Mouse (Mus musculus): ENCODE data around the gene Pax8. TPM values are rescaled to one million over a fixed set of nuclear protein-coding genes. Genes with fewer than 3 reads are reported as not detected.
A peak's percentile ranks its signal among the peaks of the same experiment; 100 is the strongest.

The Pax8 gene
- polyA plus RNA-seq (2014; fragmentation: Nextera tagmentation; extraction: Ambion mirVana), result 0.44 and 0.62 TPM in 2 replicates

- Histone ChIP-seq H3K9ac (ENCODE audit: low read depth, low read length) (no peak within 1 kb of the TSS), H3K27ac (ENCODE audit: low read depth, low read length) (no peak within 1 kb of the TSS), H3K4me1 (replicated peaks; ENCODE audit: control insufficient read depth, insufficient read depth, low read length) (no peaks in the 10 kb centered on the region), H3K4me3 (ENCODE audit: low read depth, low read length) (no peak within 1 kb of the TSS), H3K4me2 (no peak within 1 kb of the TSS; the same call in 1 of the 2 replicates), H3K27me3 (replicated peaks; ENCODE audit: control insufficient read depth, insufficient read depth, low read length) (peaks cover 61% of the 10 kb centered on the region), H3K9me3 (ENCODE audit: control insufficient read depth, low read length) (no peaks in the 10 kb centered on the region), H3K36me3 (ENCODE audit: control insufficient read depth, insufficient read depth, low read length) (no peaks in the 10 kb centered on the region)
- ATAC-seq (replicated peaks; ENCODE audit: low FRiP score) (no peak), DNase-seq (ENCODE audit: low spot score) (no peak)
- 17% methylated on average over 9 of the region's 9 CpGs for WGBS
Measured at GRCm38 (mm10) chr2:24475420-24475819, at the start of gene Pax8. TSS of gene Pax8 (minus strand) at chr2:24475599.

GRCm38 (mm10) chr2:24521430-24522226, 46.2 kb upstream of the Pax8 start:
- DNase-seq (ENCODE audit: low spot score) (peak; percentile 56), ATAC-seq (replicated peaks; ENCODE audit: low FRiP score) (peak; percentile 65)
- Histone ChIP-seq H3K9me3 (ENCODE audit: control insufficient read depth, low read length) (no peaks in the 10 kb centered on the region), H3K27ac (ENCODE audit: low read depth, low read length) (peak overlapping the region; percentile 62; the same call in 1 of the 2 replicates), H3K4me1 (replicated peaks; ENCODE audit: control insufficient read depth, insufficient read depth, low read length) (peaks cover 3% of the 10 kb centered on the region), H3K36me3 (ENCODE audit: control insufficient read depth, insufficient read depth, low read length) (no peaks in the 10 kb centered on the region), H3K4me2 (peak overlapping the region; percentile 60), H3K27me3 (replicated peaks; ENCODE audit: control insufficient read depth, insufficient read depth, low read length) (peaks cover 12% of the 10 kb centered on the region; the same call in 1 of the 2 replicates), H3K9ac (ENCODE audit: low read depth, low read length) (no peak overlapping the region), H3K4me3 (ENCODE audit: low read depth, low read length) (peak overlapping the region; percentile 37)
- WGBS, result 1% methylated on average over 33 of the region's 33 CpGs

- no peaks in the 10 kb centered on the region for H3K9me3 ChIP-seq (ENCODE audit: control insufficient read depth, low read length)
- DNase-seq (ENCODE audit: low spot score) (no peak), ATAC-seq (replicated peaks; ENCODE audit: low FRiP score) (no peak)
- peak overlapping the region; percentile 12; the same call in 1 of the 2 replicates for H3K4me2 ChIP-seq
- no peak overlapping the region; the same call in 1 of the 2 replicates for H3K4me3 ChIP-seq (ENCODE audit: low read depth, low read length)
- no peak overlapping the region for H3K27ac ChIP-seq (ENCODE audit: low read depth, low read length)
- peaks cover 12% of the 10 kb centered on the region; the same call in 1 of the 2 replicates for H3K27me3 ChIP-seq (replicated peaks; ENCODE audit: control insufficient read depth, insufficient read depth, low read length)
- no peak overlapping the region for H3K9ac ChIP-seq (ENCODE audit: low read depth, low read length)
- no peaks in the 10 kb centered on the region for H3K36me3 ChIP-seq (ENCODE audit: control insufficient read depth, insufficient read depth, low read length)
- 28% methylated on average over 9 of the region's 9 CpGs for WGBS
- peaks cover 3% of the 10 kb centered on the region for H3K4me1 ChIP-seq (replicated peaks; ENCODE audit: control insufficient read depth, insufficient read depth, low read length)
Measured at GRCm38 (mm10) chr2:24520576-24521272, 45.3 kb upstream of the Pax8 start.

GRCm38 (mm10) chr2:24516946-24517345, 41.5 kb upstream of the Pax8 start:
- no peak overlapping the region for H3K27ac ChIP-seq (ENCODE audit: low read depth, low read length)
- no peak overlapping the region for H3K4me3 ChIP-seq (ENCODE audit: low read depth, low read length)
- peaks cover 7% of the 10 kb centered on the region; the same call in 1 of the 2 replicates for H3K27me3 ChIP-seq (replicated peaks; ENCODE audit: control insufficient read depth, insufficient read depth, low read length)
- H3K4me2 ChIP-seq, result no peak overlapping the region
- H3K9ac ChIP-seq (ENCODE audit: low read depth, low read length), result no peak overlapping the region
- WGBS, result 82% methylated on average over 3 of the region's 3 CpGs
- no peak for ATAC-seq (replicated peaks; ENCODE audit: low FRiP score)
- peaks cover under 1% of the 10 kb centered on the region; the same call in 1 of the 2 replicates for H3K4me1 ChIP-seq (replicated peaks; ENCODE audit: control insufficient read depth, insufficient read depth, low read length)
- H3K36me3 ChIP-seq (ENCODE audit: control insufficient read depth, insufficient read depth, low read length), result no peaks in the 10 kb centered on the region
- DNase-seq (ENCODE audit: low spot score), result no peak
- no peaks in the 10 kb centered on the region for H3K9me3 ChIP-seq (ENCODE audit: control insufficient read depth, low read length)

GRCm38 (mm10) chr2:24507359-24507758, 32.0 kb upstream of the Pax8 start:
- WGBS, result 92% methylated on average over 3 of the region's 3 CpGs
- Histone ChIP-seq H3K9ac (ENCODE audit: low read depth, low read length) (no peak overlapping the region), H3K36me3 (ENCODE audit: control insufficient read depth, insufficient read depth, low read length) (no peaks in the 10 kb centered on the region), H3K27me3 (replicated peaks; ENCODE audit: control insufficient read depth, insufficient read depth, low read length) (no peaks in the 10 kb centered on the region), H3K4me1 (replicated peaks; ENCODE audit: control insufficient read depth, insufficient read depth, low read length) (no peaks in the 10 kb centered on the region), H3K4me2 (no peak overlapping the region), H3K9me3 (ENCODE audit: control insufficient read depth, low read length) (no peaks in the 10 kb centered on the region), H3K27ac (ENCODE audit: low read depth, low read length) (no peak overlapping the region), H3K4me3 (ENCODE audit: low read depth, low read length) (no peak overlapping the region)
- no peak for DNase-seq (ENCODE audit: low spot score)
- no peak for ATAC-seq (replicated peaks; ENCODE audit: low FRiP score)

GRCm38 (mm10) chr2:24502963-24503471, 27.6 kb upstream of the Pax8 start:
- ATAC-seq (replicated peaks; ENCODE audit: low FRiP score) (peak; percentile 47), DNase-seq (ENCODE audit: low spot score) (no peak)
- 54% methylated on average over 5 of the region's 5 CpGs for WGBS
- Histone ChIP-seq H3K9me3 (ENCODE audit: control insufficient read depth, low read length) (no peaks in the 10 kb centered on the region), H3K4me3 (ENCODE audit: low read depth, low read length) (no peak overlapping the region), H3K9ac (ENCODE audit: low read depth, low read length) (no peak overlapping the region), H3K36me3 (ENCODE audit: control insufficient read depth, insufficient read depth, low read length) (no peaks in the 10 kb centered on the region), H3K27ac (ENCODE audit: low read depth, low read length) (no peak overlapping the region), H3K27me3 (replicated peaks; ENCODE audit: control insufficient read depth, insufficient read depth, low read length) (no peaks in the 10 kb centered on the region), H3K4me1 (replicated peaks; ENCODE audit: control insufficient read depth, insufficient read depth, low read length) (no peaks in the 10 kb centered on the region), H3K4me2 (no peak overlapping the region)

- no peak overlapping the region for H3K27ac ChIP-seq (ENCODE audit: low read depth, low read length)
Measured at GRCm38 (mm10) chr2:24500921-24501320, 25.5 kb upstream of the Pax8 start.

GRCm38 (mm10) chr2:24490564-24490963, 15.2 kb upstream of the Pax8 start:
- no peak for ATAC-seq (replicated peaks; ENCODE audit: low FRiP score)
- Histone ChIP-seq H3K27me3 (replicated peaks; ENCODE audit: control insufficient read depth, insufficient read depth, low read length) (no peaks in the 10 kb centered on the region), H3K27ac (ENCODE audit: low read depth, low read length) (no peak overlapping the region), H3K9ac (ENCODE audit: low read depth, low read length) (no peak overlapping the region), H3K4me1 (replicated peaks; ENCODE audit: control insufficient read depth, insufficient read depth, low read length) (no peaks in the 10 kb centered on the region), H3K4me2 (no peak overlapping the region), H3K36me3 (ENCODE audit: control insufficient read depth, insufficient read depth, low read length) (no peaks in the 10 kb centered on the region), H3K4me3 (ENCODE audit: low read depth, low read length) (no peak overlapping the region), H3K9me3 (ENCODE audit: control insufficient read depth, low read length) (no peaks in the 10 kb centered on the region)
- no peak for DNase-seq (ENCODE audit: low spot score)
- WGBS, result 32% methylated on average over 6 of the region's 6 CpGs

More at GRCm38 (mm10) chr2:24500921-24501320, 25.5 kb upstream of the Pax8 start:
- H3K27me3 ChIP-seq (replicated peaks; ENCODE audit: control insufficient read depth, insufficient read depth, low read length), result no peaks in the 10 kb centered on the region
- no peak overlapping the region for H3K4me2 ChIP-seq
- ATAC-seq (replicated peaks; ENCODE audit: low FRiP score) (no peak), DNase-seq (ENCODE audit: low spot score) (no peak)
- no peak overlapping the region for H3K4me3 ChIP-seq (ENCODE audit: low read depth, low read length)
- H3K36me3 ChIP-seq (ENCODE audit: control insufficient read depth, insufficient read depth, low read length), result no peaks in the 10 kb centered on the region
- no peaks in the 10 kb centered on the region for H3K4me1 ChIP-seq (replicated peaks; ENCODE audit: control insufficient read depth, insufficient read depth, low read length)
- no peaks in the 10 kb centered on the region for H3K9me3 ChIP-seq (ENCODE audit: control insufficient read depth, low read length)
- WGBS, result 51% methylated on average over 2 of the region's 2 CpGs
- no peak overlapping the region for H3K9ac ChIP-seq (ENCODE audit: low read depth, low read length)

All from liver, embryonic 11.5 days (tissue).